In genomic region chr4:102940738-102941137, GRCm38 (mm10) we compare ENCODE assay signal across 20 mouse cellular contexts.
"Had no signal": no experiment of that assay in that cellular context is flagged by ENCODE, and none has a peak within 500 bp of the region (broad histone marks: within the 10 kb centered on the region; RNA-seq: fewer than 3 reads in every experiment).

No protein-coding gene starts in this region.

- H3K27ac ChIP-seq: kidney, embryonic 15.5 days; limb, embryonic 12.5 days; limb, embryonic 15.5 days; liver, embryonic 14.5 days; macrophage; midbrain, embryonic 12.5 days; midbrain, embryonic 15.5 days; neural tube, embryonic 12.5 days; neural tube, embryonic 15.5 days; stomach, postnatal 0 days had no signal

- H3K4me3 ChIP-seq: kidney, embryonic 15.5 days; limb, embryonic 12.5 days; limb, embryonic 15.5 days; midbrain, embryonic 12.5 days; midbrain, embryonic 15.5 days; neural tube, embryonic 12.5 days; neural tube, embryonic 15.5 days had no signal

- DNase-seq: kidney, adult 11 months; kidney, adult 8-10 months; kidney, postnatal 10 days; kidney, postnatal 36 days; layer of hippocampus, postnatal 36 days; liver, postnatal 0 days; lung, embryonic 14.5 days; right cerebral cortex, postnatal 4 days; thymus, postnatal 25 days had no signal

- ATAC-seq: liver, postnatal 0 days; lung, postnatal 0 days; midbrain, embryonic 15.5 days had no signal
